Mouse (Mus musculus) bone marrow macrophage, adult 2 months (primary cell): Measurements from ENCODE around the gene Cttnbp2nl. TPM values are rescaled to one million over a fixed set of nuclear protein-coding genes. Genes with fewer than 3 reads are reported as not detected.

Source experiments
- H3K27ac ChIP-seq: 2 replicates; pipeline ENCODE4 v1.5.1; 2012; ENCODE audit warnings: low read depth, low read length; ENCODE audit not compliant: insufficient read depth
- H3K4me1 ChIP-seq: 2 replicates; pipeline ENCODE4 v1.6.1; 2012; ENCODE audit warnings: low read length; ENCODE audit not compliant: control insufficient read depth, insufficient read depth
- H3K4me3 ChIP-seq: 2 replicates; pipeline ENCODE4 v1.5.1; 2012; ENCODE audit warnings: mild to moderate bottlenecking, low read length, moderate library complexity; ENCODE audit not compliant: insufficient read depth
- CTCF ChIP-seq: IDR thresholded peaks from 2 replicates; pipeline ENCODE4 v1.5.1; 2012; ENCODE audit warnings: low read depth, mild to moderate bottlenecking, low read length, moderate library complexity
- POLR2A ChIP-seq: IDR thresholded peaks from 2 replicates; pipeline ENCODE4 v1.6.1; 2012; ENCODE audit warnings: mild to moderate bottlenecking, low read depth, low read length, borderline replicate concordance
- polyA plus RNA-seq: library from polyadenylated mRNA; stranded (reverse); fragments of >200 nt; gene quantifications from 2 replicates; pipeline ENCODE4 v1.2.4, GENCODE M21; 2012; ENCODE audit not compliant: missing spikeins, insufficient read depth, insufficient read length

Cttnbp2nl gene
- polyA plus RNA-seq, 1 experiment = 127 TPM

DNA sequence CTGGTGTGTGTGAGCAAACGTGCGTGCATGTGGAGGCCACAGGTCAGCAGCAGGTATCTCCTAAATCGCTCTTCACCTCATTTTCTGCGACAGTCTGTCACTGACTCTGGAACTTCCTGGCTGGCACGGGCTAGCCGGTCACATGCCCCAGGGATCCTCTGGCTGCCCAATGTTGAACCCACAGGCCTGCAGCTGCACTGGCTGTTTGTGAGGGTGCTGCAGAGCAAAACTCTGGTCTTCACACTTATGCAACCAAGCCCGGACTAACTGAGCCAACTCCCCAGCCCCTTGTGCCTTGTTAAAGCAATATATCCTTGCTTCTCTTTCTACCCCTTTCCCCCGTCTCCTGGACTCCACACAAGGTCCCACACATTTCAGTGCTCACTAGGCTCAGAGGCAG lies 5.3 kb downstream of the Cttnbp2nl start:
- H3K27ac ChIP-seq = peak overlapping the region; percentile 99
- TF ChIP-seq POLR2A = no peak
- TF ChIP-seq CTCF = no peak
- peak overlapping the region; percentile 50 for H3K4me3 ChIP-seq
- peaks cover 52% of the 10 kb centered on the region for H3K4me1 ChIP-seq

DNA sequence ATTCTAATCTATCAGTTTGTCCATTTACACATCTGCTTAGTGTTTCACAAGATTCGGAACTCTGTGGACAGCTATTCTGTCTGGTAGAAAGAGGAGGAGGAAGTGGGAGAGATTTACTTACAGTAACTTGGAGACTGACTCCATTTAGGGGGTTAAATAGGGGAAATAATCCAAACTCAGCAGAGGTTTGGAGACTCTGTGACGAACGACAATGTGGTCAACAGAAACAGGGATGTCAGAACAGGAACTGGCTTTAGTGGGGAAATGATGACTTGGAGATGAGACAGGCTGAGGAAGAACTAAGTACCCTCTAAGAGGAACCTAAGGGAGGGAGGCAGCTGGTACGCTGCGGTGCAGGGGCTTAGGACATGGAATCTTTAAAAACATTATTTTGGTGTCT lies 6.1 kb downstream of the Cttnbp2nl start:
- TF ChIP-seq POLR2A (no peak), CTCF (no peak)
- Histone ChIP-seq H3K4me1 (peaks cover 58% of the 10 kb centered on the region), H3K27ac (peak overlapping the region; percentile 99), H3K4me3 (peak overlapping the region; percentile 50; the same call in 1 of the 2 replicates)

DNA sequence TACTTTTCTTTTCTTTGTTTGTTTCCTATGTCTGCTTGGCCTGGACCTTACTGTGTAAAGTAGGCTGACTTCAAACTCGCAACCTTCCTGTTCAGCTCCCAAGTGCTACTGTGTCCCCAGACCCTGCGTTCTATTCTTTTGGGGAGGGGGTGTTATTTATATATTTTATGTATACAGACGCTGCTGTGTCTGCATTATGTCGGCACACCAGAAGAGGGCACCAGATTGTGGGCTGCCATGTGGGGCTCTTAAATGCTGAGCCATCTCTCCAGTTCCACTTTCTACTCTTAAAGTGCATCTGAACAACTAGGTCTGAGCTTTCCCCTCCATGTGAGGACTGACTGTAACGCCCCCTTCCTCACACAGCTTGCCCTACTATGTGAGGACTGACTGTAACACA lies 9.2 kb downstream of the Cttnbp2nl start:
- Histone ChIP-seq H3K4me1 (peaks cover 75% of the 10 kb centered on the region), H3K27ac (peak overlapping the region; percentile 98), H3K4me3 (no peak overlapping the region)
- peak; percentile 85 for TF ChIP-seq CTCF
- TF ChIP-seq POLR2A = no peak

DNA sequence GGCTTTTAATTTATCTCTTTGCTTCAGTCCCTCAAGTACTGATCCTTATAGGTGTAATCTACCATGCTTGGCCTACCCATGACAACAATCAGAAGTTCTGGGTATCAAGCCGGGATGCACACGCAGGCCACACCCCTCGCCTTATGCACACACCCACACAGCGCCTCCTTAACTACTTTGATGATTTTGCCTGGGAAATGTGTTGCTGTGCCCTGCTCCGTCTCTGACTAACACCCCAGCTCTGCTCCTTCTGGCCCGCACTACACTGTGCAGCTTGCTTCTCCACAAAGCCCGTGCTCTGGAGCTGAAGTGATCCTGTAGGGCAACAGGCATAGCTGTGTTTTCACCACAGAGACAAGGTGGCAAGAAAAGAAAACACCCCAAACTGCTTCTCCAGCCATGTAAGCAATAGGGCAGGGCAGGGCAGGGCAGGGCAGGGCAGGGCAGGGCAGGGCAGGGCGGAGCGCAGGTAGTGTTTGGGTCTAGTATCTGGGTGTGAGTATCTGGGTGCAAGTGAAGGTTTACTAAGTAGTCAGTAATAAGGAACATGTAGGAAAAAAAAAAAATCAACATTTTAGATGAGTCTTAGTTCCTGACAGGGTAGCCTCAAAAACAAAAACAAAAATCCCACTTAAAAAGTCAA lies 11.8 kb downstream of the Cttnbp2nl start:
- Histone ChIP-seq H3K4me1 (peaks cover 81% of the 10 kb centered on the region), H3K4me3 (no peak overlapping the region), H3K27ac (no peak overlapping the region)
- no peak for TF ChIP-seq CTCF
- TF ChIP-seq POLR2A = no peak

DNA sequence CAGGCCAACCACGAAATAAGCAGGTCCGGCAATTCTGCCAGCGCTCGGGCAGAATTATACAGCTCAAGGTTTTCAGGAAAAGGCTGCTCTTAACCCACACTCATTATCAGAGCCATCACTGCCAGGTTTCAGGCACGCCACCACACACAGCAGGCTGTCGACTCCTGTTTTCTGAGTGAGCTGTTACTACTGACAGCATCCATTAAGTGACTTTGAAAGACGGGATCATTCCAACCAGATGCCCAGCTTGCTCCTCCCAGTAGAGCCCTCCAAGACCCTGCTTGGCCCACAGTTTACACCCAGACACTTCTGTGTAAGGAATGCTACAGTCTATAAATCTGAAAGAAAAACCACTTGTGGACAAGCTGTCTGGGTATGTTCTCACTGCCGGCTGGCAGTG lies 12.9 kb downstream of the Cttnbp2nl start:
- TF ChIP-seq CTCF (no peak), POLR2A (no peak)
- no peak overlapping the region for H3K4me3 ChIP-seq
- no peak overlapping the region for H3K27ac ChIP-seq
- H3K4me1 ChIP-seq = peaks cover 86% of the 10 kb centered on the region

DNA sequence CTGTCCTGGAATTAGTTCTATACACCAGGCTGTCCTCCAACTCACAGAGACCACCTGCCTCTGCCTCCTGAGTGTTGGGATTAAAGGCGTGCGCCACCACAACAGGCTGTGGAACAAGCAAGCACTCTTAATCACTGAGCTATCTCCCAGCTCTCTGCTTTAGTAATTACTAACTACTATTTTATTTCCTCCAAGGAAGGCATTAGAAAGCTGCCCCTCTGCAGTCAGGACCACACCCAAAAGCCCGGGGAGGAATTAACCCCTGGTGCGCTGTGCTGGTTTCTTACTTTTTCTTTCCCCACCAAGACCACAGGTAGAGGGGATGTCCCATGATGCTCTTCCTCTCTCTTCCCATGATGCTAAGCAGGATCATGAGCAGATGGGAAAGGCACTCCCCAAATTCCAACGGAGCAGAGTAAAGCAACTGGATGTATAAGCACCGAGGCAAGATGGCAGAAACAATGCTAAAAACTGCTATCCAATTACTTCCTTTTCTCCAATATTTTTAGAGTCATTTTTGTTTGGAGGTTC lies 15.6 kb downstream of the Cttnbp2nl start:
- TF ChIP-seq CTCF (no peak), POLR2A (no peak)
- H3K4me3 ChIP-seq = no peak overlapping the region
- peak overlapping the region; percentile 99 for H3K27ac ChIP-seq
- H3K4me1 ChIP-seq = peaks cover 63% of the 10 kb centered on the region

DNA sequence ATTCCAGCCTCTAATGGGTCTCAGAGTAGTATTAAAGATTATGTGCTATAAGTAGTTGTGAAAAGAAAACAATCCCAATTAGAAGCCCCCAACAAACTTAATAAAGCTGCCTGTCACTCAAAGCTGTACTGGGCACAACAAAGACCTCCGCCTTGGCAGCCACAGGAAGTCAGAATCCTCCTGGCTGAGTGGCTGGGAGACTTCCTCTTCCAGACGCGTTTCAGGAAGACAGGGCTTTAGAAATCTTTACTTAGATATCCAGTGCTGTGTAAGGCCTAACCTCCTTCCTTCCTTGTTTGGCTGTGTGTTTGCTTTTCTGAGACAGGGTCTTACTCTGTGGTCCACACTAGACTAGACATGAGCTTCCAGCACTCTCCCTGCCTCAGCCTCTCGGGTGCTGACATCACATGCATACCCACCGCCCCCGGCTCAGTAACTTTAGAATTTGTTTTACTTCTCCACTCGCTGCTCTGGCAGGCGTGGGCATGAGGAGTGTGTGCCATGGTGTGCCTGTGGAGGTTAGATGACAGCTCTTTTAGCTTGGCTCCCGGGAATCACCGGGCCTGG lies 16.6 kb downstream of the Cttnbp2nl start:
- H3K4me3 ChIP-seq = no peak overlapping the region
- no peak for TF ChIP-seq POLR2A
- TF ChIP-seq CTCF = no peak
- H3K27ac ChIP-seq = peak overlapping the region; percentile 99
- H3K4me1 ChIP-seq = peaks cover 56% of the 10 kb centered on the region

DNA sequence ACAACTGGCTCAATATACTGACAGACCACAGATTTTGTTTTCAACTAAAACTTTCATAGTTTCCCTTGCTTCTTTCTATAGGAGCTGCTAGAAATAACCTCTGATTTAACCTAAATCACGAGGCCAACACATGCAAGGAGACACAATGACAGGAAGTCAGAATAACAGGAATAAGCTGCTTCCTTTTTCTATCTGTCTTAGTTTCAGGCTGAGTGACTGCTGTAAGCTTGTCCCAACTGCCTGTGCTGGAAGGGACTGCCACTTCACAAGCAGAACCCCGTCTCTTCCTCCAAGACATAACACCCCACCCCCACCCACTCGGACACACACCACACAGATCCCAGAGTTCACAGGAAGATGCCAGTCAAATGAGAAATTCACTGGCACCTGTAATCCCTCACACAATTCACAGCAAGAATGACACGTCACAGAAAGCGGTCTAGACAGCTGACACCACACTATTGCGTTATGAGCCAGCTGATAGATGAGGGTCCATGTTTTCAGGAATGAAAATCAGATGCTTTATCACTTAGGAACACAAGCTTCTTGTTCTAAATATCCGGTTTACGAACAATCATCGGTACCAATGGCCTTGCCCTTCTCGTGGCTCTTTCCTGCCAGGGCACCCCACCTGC lies 29.5 kb downstream of the Cttnbp2nl start:
- TF ChIP-seq CTCF (no peak), POLR2A (no peak)
- H3K27ac ChIP-seq = peak overlapping the region; percentile 99
- H3K4me3 ChIP-seq = peak overlapping the region; percentile 1
- peaks cover 57% of the 10 kb centered on the region for H3K4me1 ChIP-seq

DNA sequence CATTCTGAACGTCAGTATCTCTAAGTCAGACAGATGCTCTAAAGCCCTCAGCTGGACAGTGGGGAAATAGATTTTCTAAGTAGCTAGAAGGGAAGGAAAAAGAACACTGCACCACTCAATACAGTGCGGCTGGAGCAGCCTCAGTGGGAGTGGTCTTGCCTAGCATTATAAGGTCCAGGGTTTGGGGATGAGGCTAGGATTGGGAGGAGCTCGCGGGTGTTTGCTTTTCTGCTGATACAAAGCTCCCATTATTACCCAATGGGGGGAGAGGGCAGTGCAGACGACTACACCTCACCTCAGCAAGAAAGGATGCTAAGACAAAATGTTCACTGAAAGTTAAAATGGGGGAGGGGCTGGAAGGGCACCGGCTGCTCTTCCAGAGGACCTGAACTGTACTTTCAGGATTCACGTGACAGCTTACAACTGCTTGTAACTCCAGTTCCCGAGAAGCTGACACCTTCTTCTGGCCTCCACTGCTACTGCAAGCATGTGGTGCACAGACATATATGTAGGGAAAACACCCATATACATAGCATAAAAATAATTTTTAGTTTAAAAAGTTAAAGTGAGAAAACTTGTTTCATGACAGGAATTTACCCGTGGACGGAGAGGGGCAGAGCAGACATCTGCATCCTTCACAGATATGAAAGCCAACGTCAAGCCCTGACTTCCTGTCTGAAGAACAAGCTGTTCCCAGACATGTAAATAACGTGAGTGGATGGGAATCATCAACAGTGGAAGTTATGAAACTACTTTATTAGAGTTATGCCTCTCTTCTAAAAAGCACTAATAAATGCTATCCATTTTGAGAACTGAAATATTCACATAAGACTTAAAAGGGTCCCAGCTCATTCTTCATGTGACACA lies 32.9 kb downstream of the Cttnbp2nl start:
- TF ChIP-seq POLR2A (no peak), CTCF (no peak)
- Histone ChIP-seq H3K27ac (no peak overlapping the region), H3K4me1 (peaks cover 75% of the 10 kb centered on the region), H3K4me3 (no peak overlapping the region)

DNA sequence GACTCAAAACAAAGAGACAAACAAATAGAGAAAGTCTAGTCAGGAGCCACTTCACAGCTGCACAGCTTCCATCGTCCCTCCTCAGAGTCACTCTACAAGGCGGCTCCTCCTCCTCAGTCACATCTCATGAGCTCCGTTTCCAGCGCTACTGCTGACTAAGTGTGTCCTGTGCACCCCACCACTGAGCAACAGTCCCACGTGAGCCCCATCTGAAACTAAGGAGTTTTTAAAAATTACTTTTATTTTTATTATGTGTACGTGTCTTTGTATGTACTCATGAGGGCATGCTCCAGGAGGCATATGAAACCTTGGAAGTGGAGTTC lies 34.2 kb downstream of the Cttnbp2nl start:
- peaks cover 64% of the 10 kb centered on the region for H3K4me1 ChIP-seq
- no peak overlapping the region for H3K4me3 ChIP-seq
- H3K27ac ChIP-seq = no peak overlapping the region

More for the DNA sequence above, 34.2 kb downstream of the Cttnbp2nl start:
- no peak for TF ChIP-seq CTCF
- no peak for TF ChIP-seq POLR2A
